Mouse (Mus musculus) heart, postnatal 0 days (tissue): ENCODE measurements around the gene Gtse1. TPM values are rescaled to one million over a fixed set of nuclear protein-coding genes. Genes with fewer than 3 reads are reported as not detected.

Experiments used
- ATAC-seq: fragments of 200-750 bp; cut with Nextera tagmentation; 2 replicates; pipeline ENCODE4 v1.8.0; 2017; ENCODE audit warnings: low read depth, moderate number of reproducible peaks, moderate library complexity; ENCODE audit not compliant: insufficient read depth
- DNase-seq: peaks from one replicate; pipeline ENCODE4 v3.0.0-alpha.2; 2016; ENCODE audit warnings: low spot score
- H3K27ac ChIP-seq: fragments of 300-500 bp; sonication (generic); 2 replicates; pipeline ENCODE4 v1.5.1; 2014; ENCODE audit warnings: low read depth, mild to moderate bottlenecking
- H3K27me3 ChIP-seq: fragments of 300-500 bp; sonication (generic); 2 replicates; pipeline ENCODE4 v1.6.1; 2014; ENCODE audit warnings: low read length, mixed read lengths; ENCODE audit not compliant: control insufficient read depth, insufficient read depth
- H3K36me3 ChIP-seq: fragments of 300-500 bp; sonication (generic); replicated peaks from 2 replicates; pipeline ENCODE4 v1.6.1; 2014; ENCODE audit warnings: low read length, mixed read lengths; ENCODE audit not compliant: control insufficient read depth, insufficient read depth
- H3K4me1 ChIP-seq: fragments of 300-500 bp; sonication (generic); 2 replicates; pipeline ENCODE4 v1.6.1; 2014; ENCODE audit warnings: antibody characterized with exemption; ENCODE audit not compliant: control insufficient read depth, insufficient read depth
- H3K4me2 ChIP-seq: fragments of 300-500 bp; sonication (generic); 2 replicates; pipeline ENCODE4 v1.6.1; 2014; ENCODE audit warnings: low read depth, mild to moderate bottlenecking, low read length, moderate library complexity
- H3K4me3 ChIP-seq: fragments of 300-500 bp; sonication (generic); 2 replicates; pipeline ENCODE4 v1.5.1; 2014; ENCODE audit warnings: low read depth, low read length
- H3K9ac ChIP-seq: fragments of 300-500 bp; sonication (generic); replicated peaks from 2 replicates; pipeline ENCODE4 v1.6.1; 2014; ENCODE audit warnings: low read depth, low read length, mixed read lengths
- H3K9me3 ChIP-seq: fragments of 300-500 bp; sonication (generic); replicated peaks from 2 replicates; pipeline ENCODE4 v1.6.1; 2016; ENCODE audit warnings: low read length; ENCODE audit not compliant: control insufficient read depth
- CTCF ChIP-seq: IDR thresholded peaks from 2 replicates; pipeline ENCODE4 v1.5.1; 2016; ENCODE audit warnings: antibody characterized with exemption, control low read depth, low read depth
- EP300 ChIP-seq: IDR thresholded peaks from 2 replicates; pipeline ENCODE4 v1.6.1; 2016; ENCODE audit warnings: antibody characterized with exemption, low read depth
- WGBS: fragments of 180-500 bp; shearing (Covaris S2); extraction: QIAGEN DNeasy Blood & Tissue Kit; methylation state at CpG from one replicate; pipeline ENCODE4 v1.1.7; 2014; 5-methylcytosine and 5-hydroxymethylcytosine counted together
- polyA plus RNA-seq: library from polyadenylated mRNA; unstranded; fragments of >200 nt; fragmentation: Nextera tagmentation; extraction: Ambion mirVana; gene quantifications from 2 replicates; pipeline ENCODE4 v1.2.1, GENCODE M21; 2015
- total RNA-seq: library from RNA; depleted of rRNA; stranded (reverse); fragments of >200 nt; gene quantifications from 2 replicates; pipeline ENCODE4 v1.2.3, GENCODE M21; 2014; ENCODE audit warnings: low replicate concordance

The Gtse1 gene
- total and polyA plus RNA-seq, 2 experiments from 2014 or later, result 6.7 to 17.9 TPM

GRCm38 (mm10) chr15:85877336-85877735, 17.8 kb downstream of the Gtse1 start:
- H3K36me3 ChIP-seq, result peaks cover 52% of the 10 kb centered on the region
- H3K27ac ChIP-seq, result no peak overlapping the region

GRCm38 (mm10) chr15:85878848-85879497, 19.4 kb downstream of the Gtse1 start, which contains the start of gene Trmu:
TSS of gene Trmu (plus strand) at chr15:85879312.
- Histone ChIP-seq H3K4me1 (0 out of 2 replicates have a peak, but pooled peaks cover 11% of the 10 kb centered on the region), H3K4me2 (peak within 1 kb of the TSS; percentile 91), H3K36me3 (peaks cover 54% of the 10 kb centered on the region), H3K9me3 (no peaks in the 10 kb centered on the region), H3K4me3 (peak within 1 kb of the TSS; percentile 94), H3K27ac (peak within 1 kb of the TSS; percentile 94), H3K9ac (peak within 1 kb of the TSS; percentile 86), H3K27me3 (no peaks in the 10 kb centered on the region)
- DNase-seq (peak; percentile 93), ATAC-seq (peak; percentile 97)
- TF ChIP-seq EP300 (no peak), CTCF (peak; percentile 55)
- 1% methylated on average over 44 of the region's 50 CpGs for WGBS

More at GRCm38 (mm10) chr15:85877336-85877735, 17.8 kb downstream of the Gtse1 start:
- DNase-seq (no peak), ATAC-seq (no peak)
- WGBS, result 93% methylated on average over 7 of the region's 7 CpGs
- TF ChIP-seq CTCF, result no peak
- no peak for TF ChIP-seq EP300
- Histone ChIP-seq H3K4me3 (no peak overlapping the region), H3K4me2 (no peak overlapping the region), H3K9me3 (no peaks in the 10 kb centered on the region), H3K9ac (no peak overlapping the region), H3K4me1 (0 out of 2 replicates have a peak, but pooled peaks cover 11% of the 10 kb centered on the region), H3K27me3 (no peaks in the 10 kb centered on the region)

- no peaks in the 10 kb centered on the region for H3K9me3 ChIP-seq
- H3K9ac ChIP-seq, result peak overlapping the region; percentile 86
- peak overlapping the region; percentile 91 for H3K4me2 ChIP-seq
- peak overlapping the region; percentile 94 for H3K4me3 ChIP-seq
- H3K27me3 ChIP-seq, result no peaks in the 10 kb centered on the region
- DNase-seq (no peak), ATAC-seq (peak; percentile 15)
- WGBS, result 1% methylated on average over 18 of the region's 18 CpGs
- 0 out of 2 replicates have a peak, but pooled peaks cover 11% of the 10 kb centered on the region for H3K4me1 ChIP-seq
- peaks cover 54% of the 10 kb centered on the region for H3K36me3 ChIP-seq
- TF ChIP-seq EP300 (no peak), CTCF (no peak)
- H3K27ac ChIP-seq, result peak overlapping the region; percentile 94
Measured at GRCm38 (mm10) chr15:85879498-85879895, 20.0 kb downstream of the Gtse1 start.

DNA sequence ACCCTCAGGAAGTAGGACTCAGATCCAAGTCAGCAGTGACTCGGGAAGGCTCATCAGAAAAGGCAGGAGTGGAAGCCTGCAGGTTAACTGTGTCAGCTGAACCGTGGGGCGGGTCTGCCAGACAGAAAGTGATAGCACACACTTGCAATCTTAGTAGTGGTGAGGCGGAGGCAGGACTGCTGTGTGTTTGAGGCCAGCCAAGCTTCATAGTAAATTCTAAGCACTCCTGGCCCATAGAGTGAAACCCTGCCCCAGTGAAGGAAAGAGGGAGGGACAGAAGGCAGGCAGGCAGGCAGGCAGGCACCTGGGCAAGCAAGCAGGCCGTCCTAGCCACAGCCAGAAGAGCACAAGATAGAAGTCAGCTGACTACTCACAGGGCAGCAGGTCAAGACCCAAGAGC, 26.1 kb downstream of the Gtse1 start:
- 68% methylated on average over 5 of the region's 5 CpGs for WGBS
- Histone ChIP-seq H3K9ac (no peak overlapping the region), H3K36me3 (peaks cover 67% of the 10 kb centered on the region), H3K27me3 (no peaks in the 10 kb centered on the region), H3K27ac (no peak overlapping the region), H3K4me1 (no peaks in the 10 kb centered on the region), H3K4me2 (no peak overlapping the region), H3K4me3 (no peak overlapping the region), H3K9me3 (no peaks in the 10 kb centered on the region)
- no peak for TF ChIP-seq CTCF
- no peak for TF ChIP-seq EP300
- DNase-seq (no peak), ATAC-seq (no peak)

- Histone ChIP-seq H3K4me2 (no peak overlapping the region), H3K4me1 (no peaks in the 10 kb centered on the region), H3K4me3 (no peak overlapping the region), H3K36me3 (peaks cover 77% of the 10 kb centered on the region), H3K9me3 (no peaks in the 10 kb centered on the region), H3K9ac (no peak overlapping the region), H3K27me3 (no peaks in the 10 kb centered on the region), H3K27ac (no peak overlapping the region)
- DNase-seq, result no peak
- no peak for TF ChIP-seq EP300
- no peak for TF ChIP-seq CTCF
- no peak for ATAC-seq
- WGBS, result 77% methylated on average over 4 of the region's 4 CpGs
Measured at GRCm38 (mm10) chr15:85889235-85889634, 29.7 kb downstream of the Gtse1 start.

DNA sequence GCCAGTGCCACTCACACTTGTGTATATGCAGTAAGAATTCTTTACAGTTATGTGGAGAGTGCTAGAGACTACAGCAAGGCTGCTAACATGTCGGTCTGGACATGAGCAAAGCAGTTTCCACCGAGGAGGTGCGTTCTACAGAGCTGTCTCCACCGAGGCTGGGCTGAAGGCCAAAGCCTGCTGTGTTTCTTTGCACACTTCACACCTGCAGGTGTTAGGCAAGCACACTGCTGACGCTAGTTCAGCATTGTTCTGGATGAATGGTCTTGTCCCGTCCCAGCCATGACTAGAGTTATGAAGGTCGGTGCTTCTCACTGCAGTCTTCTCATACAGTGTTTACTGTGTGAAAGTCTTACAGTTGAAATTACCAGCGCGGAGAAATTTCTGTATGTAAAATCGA, 32.4 kb downstream of the Gtse1 start:
- WGBS, result 56% methylated on average over 10 of the region's 10 CpGs
- no peak overlapping the region for H3K4me2 ChIP-seq
- H3K4me1 ChIP-seq, result no peaks in the 10 kb centered on the region
- no peak overlapping the region for H3K27ac ChIP-seq
- H3K9ac ChIP-seq, result no peak overlapping the region
- peak; percentile 71; the same call in 1 of the 2 replicates for ATAC-seq
- no peak overlapping the region for H3K4me3 ChIP-seq
- peak; percentile 54 for DNase-seq
- H3K27me3 ChIP-seq, result no peaks in the 10 kb centered on the region
- H3K9me3 ChIP-seq, result no peaks in the 10 kb centered on the region
- peaks cover 74% of the 10 kb centered on the region for H3K36me3 ChIP-seq
- TF ChIP-seq CTCF, result no peak
- TF ChIP-seq EP300, result no peak
